Mouse (Mus musculus): Measurements from ENCODE around the gene Ugdh.

- TF ChIP-seq CTCF (IDR thresholded peaks at IDR 0.05; ENCODE audit: borderline replicate concordance, control insufficient read depth, extremely low read depth, insufficient read depth, low read length, poor library complexity) (no peak), POLR2A (IDR thresholded peaks at IDR 0.05; ENCODE audit: control insufficient read depth, extremely low read depth, insufficient read depth, low read length, poor library complexity) (no peak)
Observed at GRCm38 (mm10) chr5:65391753-65392152, 44.0 kb downstream of the Ugdh start.

Measured in thymus, adult 2 months (tissue).